Mouse (Mus musculus) urinary bladder, postnatal 36 days (tissue): Measurements from ENCODE around the gene Dgkd.

Experiments used
- DNase-seq, 2 experiments: peaks; one replicate each; pipeline ENCODE4 v3.0.0; 2022; ENCODE audit warnings: low spot score in 2 of 2, mixed read lengths in 1 of 2

The Dgkd gene

DNA sequence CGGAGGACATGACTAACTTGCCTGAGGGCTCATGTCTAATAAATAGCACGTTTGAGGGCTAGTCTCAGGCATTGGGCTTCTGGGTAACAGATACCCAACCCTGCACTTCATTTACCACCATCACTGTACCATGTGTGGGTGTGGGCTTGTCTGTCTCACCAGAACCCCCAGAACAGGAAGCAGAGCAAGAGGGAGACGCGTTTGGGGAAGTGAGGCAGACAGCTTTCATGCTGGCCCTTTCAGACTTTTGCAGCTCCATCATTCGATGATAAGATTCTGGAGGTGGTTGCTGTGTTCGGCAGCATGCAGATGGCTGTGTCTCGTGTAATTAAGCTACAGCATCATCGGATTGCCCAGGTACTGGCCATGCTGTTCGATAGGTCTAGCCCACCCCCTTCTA is 82.0 kb downstream of the Dgkd start:
- DNase-seq = no peak

DNA sequence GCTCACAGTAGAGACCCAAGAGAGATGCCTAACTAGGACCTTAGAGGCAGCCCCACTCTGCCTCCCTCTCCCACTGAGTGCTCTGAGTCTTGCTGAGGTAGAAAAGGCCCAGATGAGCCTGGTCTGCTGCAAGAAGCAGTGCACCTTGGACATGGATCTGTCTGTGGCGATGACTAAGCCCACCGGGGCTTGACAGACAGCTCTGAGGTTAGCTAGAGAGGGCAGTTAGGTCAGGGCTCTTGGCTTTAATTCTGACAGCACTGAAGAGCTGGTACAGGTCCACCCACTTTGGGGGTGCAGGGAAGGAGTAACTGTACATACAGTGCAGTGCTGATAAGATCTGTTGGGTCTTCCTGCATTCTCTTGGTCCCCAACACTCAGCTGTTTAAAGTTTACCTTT is 82.5 kb downstream of the Dgkd start:
- DNase-seq = no peak

- DNase-seq = no peak
These were observed 83.0 kb downstream of the Dgkd start for GRCm38 (mm10) chr1:87936075-87936474.

DNA sequence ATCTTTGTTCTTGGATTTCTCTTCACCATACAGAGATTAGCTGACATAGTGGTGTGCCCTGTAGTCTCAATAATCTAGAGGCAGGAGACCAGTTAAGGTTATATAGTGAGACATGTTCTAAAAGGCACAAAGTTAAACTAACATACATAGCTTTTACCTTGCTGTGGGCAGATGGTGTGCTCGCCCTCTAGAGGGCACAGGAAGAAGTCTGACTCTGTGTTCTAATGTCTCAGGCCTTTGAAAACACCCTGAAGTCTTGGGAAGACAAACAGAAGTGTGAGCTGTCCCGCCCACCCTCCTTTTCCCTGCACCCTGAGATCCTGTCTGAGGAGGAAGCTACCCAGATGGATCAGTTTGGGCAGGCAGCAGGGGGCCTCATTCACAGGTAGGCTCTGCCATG is 83.4 kb downstream of the Dgkd start:
- DNase-seq = no peak

DNA sequence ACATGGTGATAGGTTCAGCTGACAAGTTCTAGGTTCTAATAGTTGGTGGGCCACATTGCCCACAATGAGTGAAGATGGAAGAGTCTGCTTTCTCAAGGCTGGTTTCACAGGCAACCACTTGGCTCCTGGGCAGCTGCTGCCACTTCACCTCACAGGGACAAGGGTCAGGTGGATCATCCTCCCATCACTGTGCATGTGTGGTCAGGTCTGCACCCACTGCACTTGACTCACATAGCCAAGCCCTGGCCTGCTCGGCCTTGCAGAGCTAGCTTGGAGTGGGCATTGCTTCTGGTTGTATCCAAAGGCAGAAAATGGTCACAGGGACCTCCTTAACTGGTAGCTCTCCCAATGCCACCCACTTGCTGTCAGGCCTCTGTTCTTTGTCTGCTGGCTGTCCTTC is 88.7 kb downstream of the Dgkd start:
- DNase-seq = no peak

DNA sequence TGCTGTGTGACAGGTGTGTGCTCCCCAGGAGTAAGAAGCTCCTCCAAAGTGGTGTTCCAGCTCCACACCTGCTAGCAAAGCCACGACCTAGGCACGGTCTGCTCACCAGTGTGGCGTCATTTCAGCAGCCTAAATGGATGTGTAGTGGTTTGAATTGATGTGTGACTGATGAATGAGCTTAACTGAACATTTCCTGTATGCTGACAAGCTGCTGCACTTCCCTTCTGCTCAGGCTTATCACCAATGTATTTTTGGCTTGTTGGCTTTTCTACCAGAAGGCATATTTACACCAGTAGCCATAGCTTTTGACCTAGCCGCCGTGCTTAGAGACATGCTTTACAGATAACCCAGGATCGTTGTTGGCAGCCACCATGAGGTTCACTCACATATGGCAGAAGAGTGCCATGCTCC is 94.6 kb downstream of the Dgkd start:
- DNase-seq = no peak

GRCm38 (mm10) chr1:87951641-87952040 is 98.6 kb downstream of the Dgkd start:
- DNase-seq = no peak

- DNase-seq = no peak
These were observed 100.0 kb downstream of the Dgkd start for GRCm38 (mm10) chr1:87953073-87953472.

- DNase-seq = no peak
These were observed 105.8 kb downstream of the Dgkd start for GRCm38 (mm10) chr1:87958931-87959330.

GRCm38 (mm10) chr1:87959532-87959931 is 106.4 kb downstream of the Dgkd start:
- no peak for DNase-seq

DNA sequence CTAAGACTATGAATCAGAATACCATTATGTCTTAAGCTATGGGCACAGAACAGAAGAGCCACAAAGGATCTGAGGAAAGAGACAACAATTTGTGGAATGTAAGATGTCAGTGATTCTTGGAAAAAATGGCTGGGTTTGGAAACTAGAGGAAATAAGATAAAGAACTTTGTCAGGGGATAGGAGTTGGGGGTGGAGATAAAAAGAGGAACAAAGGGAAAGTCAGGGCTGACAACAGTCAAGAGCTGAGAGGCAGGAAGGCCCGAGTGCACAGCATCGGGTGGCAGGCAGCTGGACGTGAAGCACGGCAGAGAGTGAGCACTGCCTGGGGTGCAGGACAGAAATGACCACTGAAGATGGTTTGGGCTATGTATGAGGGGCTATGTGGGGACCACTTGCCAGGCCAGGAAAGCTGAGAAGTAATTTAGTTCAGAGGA is 106.9 kb downstream of the Dgkd start:
- no peak for DNase-seq

- DNase-seq = no peak
These were observed 107.7 kb downstream of the Dgkd start for GRCm38 (mm10) chr1:87960752-87961151.

DNA sequence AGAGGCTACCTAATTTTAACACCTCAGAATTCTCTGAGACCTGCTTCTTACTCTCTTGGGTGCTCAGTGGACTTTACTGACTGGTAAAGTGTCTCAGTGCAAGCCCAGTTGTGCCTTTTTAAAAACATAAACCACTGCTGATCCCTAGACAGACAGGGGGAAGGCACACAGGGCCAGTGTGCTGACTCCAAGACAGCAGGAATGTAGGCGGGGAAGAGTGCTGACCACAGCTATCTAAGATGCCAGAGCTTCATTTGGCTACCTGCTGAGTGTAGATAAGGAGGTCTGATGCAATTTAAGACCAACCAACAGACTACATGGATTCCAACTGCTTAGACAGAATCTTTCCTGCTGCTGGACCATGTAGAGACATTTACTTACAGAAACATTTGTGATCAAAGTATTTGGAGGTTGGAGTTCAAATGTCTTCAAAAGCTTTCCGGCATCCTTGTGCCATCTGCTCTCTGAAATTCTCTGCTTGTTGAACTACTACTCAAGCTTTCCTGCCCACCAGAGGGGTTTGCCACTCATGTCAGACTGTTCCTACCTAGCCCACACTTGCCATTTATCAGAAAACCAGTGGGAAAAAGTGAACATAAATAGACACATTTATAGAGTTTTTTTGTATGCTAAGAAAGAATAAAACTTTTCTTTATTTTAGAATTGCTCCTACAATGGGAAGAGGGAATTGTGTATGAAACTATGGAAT is 108.5 kb downstream of the Dgkd start:
- no peak for DNase-seq

DNA sequence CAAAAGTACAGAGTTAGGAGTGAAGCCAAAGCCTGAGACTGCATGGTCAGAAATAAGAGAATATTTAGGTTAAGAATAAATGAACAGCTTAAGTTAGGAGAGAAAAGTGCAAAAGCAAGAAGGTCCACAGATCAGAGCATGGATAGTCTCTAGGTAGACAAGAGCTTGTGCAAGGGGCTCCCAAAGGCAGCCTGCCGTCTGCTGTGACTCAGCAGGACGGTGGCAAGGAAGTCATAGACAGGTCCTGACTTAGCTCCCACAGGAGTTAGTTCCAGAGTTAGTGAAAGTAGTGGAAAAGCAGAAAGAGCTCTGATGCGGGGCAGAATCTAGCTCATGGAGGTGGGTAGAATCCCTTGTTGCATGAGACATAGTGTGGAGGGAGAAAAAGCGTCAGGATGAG is 117.3 kb downstream of the Dgkd start:
- no peak for DNase-seq

GRCm38 (mm10) chr1:87982291-87982690 is 129.2 kb downstream of the Dgkd start:
- DNase-seq = no peak

DNA sequence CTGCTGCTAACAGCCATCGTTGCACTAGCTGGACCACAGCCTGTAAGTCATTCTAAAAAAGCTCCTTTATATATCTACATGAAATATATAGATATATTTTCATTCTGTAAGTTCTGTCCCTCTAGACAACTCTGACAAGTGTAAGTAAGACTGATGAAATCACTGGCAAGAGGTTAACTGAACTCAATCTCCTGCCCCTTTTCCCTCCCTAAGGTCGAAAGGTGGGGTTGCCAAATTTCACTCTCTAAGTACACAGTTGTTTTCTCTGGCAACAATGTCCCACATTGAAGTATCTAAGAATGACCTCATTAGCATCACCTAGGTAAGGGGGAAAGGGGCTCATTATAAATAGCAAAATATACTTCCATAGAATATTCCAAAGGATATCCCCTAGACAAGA is 139.6 kb downstream of the Dgkd start:
- no peak for DNase-seq
